Comparison of ENCODE assay signal across 8 mouse cellular contexts in the genomic region with DNA sequence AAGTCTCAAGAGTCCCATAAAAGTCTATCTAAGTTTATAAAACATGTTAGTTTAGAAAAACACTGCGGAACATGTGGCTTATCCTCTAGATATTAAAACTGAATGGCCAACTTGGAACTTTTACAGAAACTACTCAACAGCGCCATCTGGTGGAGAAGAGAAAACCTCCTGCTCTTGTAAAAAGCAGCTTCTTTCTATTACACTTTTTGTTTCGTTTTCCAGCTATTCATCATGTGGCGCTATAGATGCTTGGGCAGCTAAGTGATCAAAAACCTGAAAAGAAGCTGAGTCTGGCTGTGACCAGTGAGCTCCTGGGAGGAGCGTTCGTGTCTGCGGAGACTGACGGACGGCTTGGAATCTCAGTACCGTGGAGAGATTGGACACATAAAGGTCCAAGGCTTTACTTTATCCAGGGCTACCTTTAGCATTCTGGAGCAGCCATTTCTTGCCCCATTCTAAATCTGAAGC. TPM values are rescaled to one million over a fixed set of nuclear protein-coding genes. Genes with fewer than 3 reads are reported as not detected.
DNase-seq lines count a peak whose midpoint lies in the region; ATAC-seq and TF ChIP-seq lines count a peak whose summit lies in the region.

No protein-coding gene starts in this region.

- no peaks in the 10 kb centered on the region for H3K36me3 ChIP-seq in ES-Bruce4 (ENCODE audit: control insufficient read depth, insufficient read depth, low read length, poor library complexity, severe bottlenecking)
- H3K36me3 ChIP-seq in forebrain, embryonic 10.5 days (replicated peaks) = no peaks in the 10 kb centered on the region
- H3K36me3 ChIP-seq in heart, embryonic 15.5 days = no peaks in the 10 kb centered on the region
- H3K36me3 ChIP-seq in liver, embryonic 16.5 days (ENCODE audit: control insufficient read depth, insufficient read depth) = no peaks in the 10 kb centered on the region

- no peak overlapping the region for H3K9ac ChIP-seq in ES-Bruce4 (ENCODE audit: low read depth, poor library complexity, severe bottlenecking)
- 0 out of 2 replicates have a peak overlapping the region, but pooled peaks have one; percentile 36 for H3K9ac ChIP-seq in heart, embryonic 15.5 days
- no peak overlapping the region for H3K9ac ChIP-seq in liver, embryonic 16.5 days (ENCODE audit: low read depth, low read length)

- TF ChIP-seq EP300 in ES-Bruce4 (IDR thresholded peaks at IDR 0.05; ENCODE audit: insufficient read depth, low read depth, low read length) = no peak

- no peaks in the 10 kb centered on the region for H3K27me3 ChIP-seq in ES-Bruce4 (ENCODE audit: control insufficient read depth, insufficient read depth, low read length, poor library complexity, severe bottlenecking)
- H3K27me3 ChIP-seq in forebrain, embryonic 10.5 days (ENCODE audit: poor library complexity, severe bottlenecking) = no peaks in the 10 kb centered on the region
- no peaks in the 10 kb centered on the region for H3K27me3 ChIP-seq in heart, embryonic 15.5 days
- no peaks in the 10 kb centered on the region for H3K27me3 ChIP-seq in liver, embryonic 16.5 days (ENCODE audit: control insufficient read depth, insufficient read depth, low read depth, low read length)

- no peaks in the 10 kb centered on the region for H3K9me3 ChIP-seq in ES-Bruce4 (replicated peaks; ENCODE audit: control insufficient read depth, insufficient read depth, low read length, poor library complexity, severe bottlenecking)
- H3K9me3 ChIP-seq in forebrain, embryonic 10.5 days = no peaks in the 10 kb centered on the region
- H3K9me3 ChIP-seq in heart, embryonic 15.5 days (replicated peaks) = no peaks in the 10 kb centered on the region
- H3K9me3 ChIP-seq in liver, embryonic 16.5 days (replicated peaks; ENCODE audit: control insufficient read depth, low read length) = no peaks in the 10 kb centered on the region

- 42% methylated on average over 10 of the region's 10 CpGs for WGBS in forebrain, embryonic 10.5 days
- WGBS in heart, embryonic 15.5 days = 43% methylated on average over 10 of the region's 10 CpGs
- WGBS in liver, embryonic 16.5 days (ENCODE audit: insufficient replicate concordance) = 35% methylated on average over 10 of the region's 10 CpGs

- peak; percentile 7 for TF ChIP-seq CTCF in ES-Bruce4 (IDR thresholded peaks at IDR 0.05; ENCODE audit: low read depth, low read length)

- H3K27ac ChIP-seq in ES-Bruce4 (ENCODE audit: insufficient read depth, low read length) = no peak overlapping the region
- H3K27ac ChIP-seq in forebrain, embryonic 10.5 days = peak overlapping the region; percentile 72; the same call in 1 of the 2 replicates
- no peak overlapping the region for H3K27ac ChIP-seq in heart, embryonic 15.5 days
- H3K27ac ChIP-seq in liver, embryonic 16.5 days (ENCODE audit: low read length) = no peak overlapping the region

- ATAC-seq in heart, embryonic 15.5 days (replicated peaks; ENCODE audit: insufficient number of reproducible peaks, insufficient read depth, low FRiP score, low read depth) = no peak
- no peak for ATAC-seq in liver, embryonic 16.5 days (ENCODE audit: low read depth)
- 0 out of 2 replicates have a peak, but pooled peaks have one; percentile 46 for ATAC-seq in neutrophil, adult 5-6 weeks (ENCODE audit: extremely low read depth, insufficient number of reproducible peaks, low FRiP score, poor library complexity, severe bottlenecking)

- H3K4me3 ChIP-seq in ES-Bruce4 (ENCODE audit: low read depth, low read length) = no peak overlapping the region
- peak overlapping the region; percentile 37 for H3K4me3 ChIP-seq in forebrain, embryonic 10.5 days
- peak overlapping the region; percentile 45 for H3K4me3 ChIP-seq in heart, embryonic 15.5 days
- H3K4me3 ChIP-seq in liver, embryonic 16.5 days (ENCODE audit: low read depth, low read length) = peak overlapping the region; percentile 28; the same call in 1 of the 2 replicates

- H3K4me1 ChIP-seq in ES-Bruce4 (ENCODE audit: control insufficient read depth, insufficient read depth, low read length) = no peaks in the 10 kb centered on the region
- peaks cover 12% of the 10 kb centered on the region; the same call in 1 of the 2 replicates for H3K4me1 ChIP-seq in forebrain, embryonic 10.5 days
- H3K4me1 ChIP-seq in heart, embryonic 15.5 days (replicated peaks) = peaks cover 2% of the 10 kb centered on the region; the same call in 1 of the 2 replicates
- H3K4me1 ChIP-seq in liver, embryonic 16.5 days (ENCODE audit: control insufficient read depth, low read depth, low read length) = no peaks in the 10 kb centered on the region

- peak overlapping the region; percentile 58 for H3K4me2 ChIP-seq in heart, embryonic 15.5 days
- peak overlapping the region; percentile 40; the same call in 1 of the 2 replicates for H3K4me2 ChIP-seq in liver, embryonic 16.5 days (ENCODE audit: low read depth, low read length)

- no peak for TF ChIP-seq POLR2A in ES-Bruce4 (IDR thresholded peaks at IDR 0.05; ENCODE audit: insufficient read depth, low read length)

- peak; percentile 33 for DNase-seq in c-Kit-negative CD71-positive TER-119-positive erythroid progenitor cells, embryonic 14.5 days (ENCODE audit: low read depth, low spot score)
- peak; percentile 63 for DNase-seq in forebrain, embryonic 10.5 days (ENCODE audit: extremely low spot score, low spot score)
- DNase-seq in kidney, postnatal 36 days = peak; percentile 72 to 88
- peak; percentile 80 for DNase-seq in thymus, postnatal 0 days (ENCODE audit: low spot score)

RNA-seq across cellular contexts. Expression of gene 2510009E07Rik, which starts 33.5 kb away (rescaled TPM):
- 0.39 and 1.1 TPM in 2 replicates for polyA plus RNA-seq in ES-Bruce4 (2011; ENCODE audit: insufficient read depth, insufficient read length, low read depth, missing spikeins)
- polyA plus RNA-seq in forebrain, embryonic 10.5 days (2016; fragmentation: Nextera tagmentation; extraction: Ambion mirVana) = 29.2 and 31.9 TPM in 2 replicates
- polyA plus RNA-seq in heart, embryonic 15.5 days (2015; fragmentation: Nextera tagmentation; extraction: Ambion mirVana) = 22.0 and 24.5 TPM in 2 replicates
- polyA plus RNA-seq in liver, embryonic 16.5 days (2015; fragmentation: Nextera tagmentation; extraction: Ambion mirVana) = 2.8 and 3.2 TPM in 2 replicates
- total RNA-seq in neutrophil, adult 5-6 weeks (2017) = 0.12 and 0.86 TPM in 2 replicates
- polyA plus RNA-seq in thymus, postnatal 0 days (2015; fragmentation: Nextera tagmentation; extraction: Ambion mirVana) = 6.0 and 6.4 TPM in 2 replicates

RNA-seq across cellular contexts. Expression of gene Ehhadh, which starts 59.7 kb away (rescaled TPM):
- 3.1 and 3.9 TPM in 2 replicates for polyA plus RNA-seq in ES-Bruce4 (2011; ENCODE audit: insufficient read depth, insufficient read length, low read depth, missing spikeins)
- polyA plus RNA-seq in forebrain, embryonic 10.5 days (2016; fragmentation: Nextera tagmentation; extraction: Ambion mirVana) = 1.7 and 1.9 TPM in 2 replicates
- polyA plus RNA-seq in heart, embryonic 15.5 days (2015; fragmentation: Nextera tagmentation; extraction: Ambion mirVana) = 2.4 and 3.1 TPM in 2 replicates
- polyA plus RNA-seq in liver, embryonic 16.5 days (2015; fragmentation: Nextera tagmentation; extraction: Ambion mirVana) = 12.5 and 14.6 TPM in 2 replicates
- 3.9 and 5.1 TPM in 2 replicates for total RNA-seq in neutrophil, adult 5-6 weeks (2017)
- polyA plus RNA-seq in thymus, postnatal 0 days (2015; fragmentation: Nextera tagmentation; extraction: Ambion mirVana) = 8.3 and 9.9 TPM in 2 replicates
